21 mouse cellular contexts compared by ENCODE assay signal in the genomic region with DNA sequence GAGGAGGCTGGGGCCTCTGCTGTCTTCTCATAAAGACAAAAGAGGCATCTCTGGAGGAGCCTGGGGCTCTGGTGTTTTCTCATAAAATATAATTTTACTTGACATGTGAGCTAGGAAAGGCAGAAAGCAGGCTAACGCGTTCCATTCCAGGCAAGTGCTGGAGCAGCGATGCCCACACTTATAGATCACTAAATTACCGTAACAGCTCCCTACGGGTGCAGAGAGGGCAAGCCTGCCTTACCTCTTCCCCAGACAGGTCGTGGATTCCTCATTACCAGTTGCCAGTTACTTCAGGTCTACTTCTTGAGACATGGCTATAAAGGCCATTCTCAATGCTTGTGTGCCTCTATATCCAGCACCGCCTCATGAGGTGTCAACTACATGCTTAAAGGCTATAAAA.
DNase-seq lines count a peak whose midpoint lies in the region; ATAC-seq and TF ChIP-seq lines count a peak whose summit lies in the region.
"Had no signal": no experiment of that assay in that cellular context is flagged by ENCODE, and none has a peak within 500 bp of the region (broad histone marks: within the 10 kb centered on the region; RNA-seq: fewer than 3 reads in every experiment).

No protein-coding gene starts in this region.

- peaks cover 11% of the 10 kb centered on the region for H3K36me3 ChIP-seq in heart, adult 2 months (ENCODE audit: control insufficient read depth, insufficient read depth, low read length)
- 0 out of 2 replicates have a peak, but pooled peaks cover 6% of the 10 kb centered on the region for H3K36me3 ChIP-seq in hindbrain, postnatal 0 days (ENCODE audit: insufficient read depth, low read length)
- peaks cover 20% of the 10 kb centered on the region for H3K36me3 ChIP-seq in hindbrain, embryonic 10.5 days
- 0 out of 2 replicates have a peak, but pooled peaks cover 2% of the 10 kb centered on the region for H3K36me3 ChIP-seq in midbrain, embryonic 16.5 days (ENCODE audit: control insufficient read depth, insufficient read depth, low read length)
- no peaks in the 10 kb centered on the region for H3K36me3 ChIP-seq in midbrain, embryonic 11.5 days (ENCODE audit: control insufficient read depth, insufficient read depth, low read length)
- 0 out of 2 replicates have a peak, but pooled peaks cover 6% of the 10 kb centered on the region for H3K36me3 ChIP-seq in embryonic facial prominence, embryonic 14.5 days (ENCODE audit: control insufficient read depth, insufficient read depth, low read length)
- H3K36me3 ChIP-seq: midbrain, embryonic 15.5 days; neural tube, embryonic 12.5 days had no signal

- WGBS in heart, adult 2 months, result 96% methylated on average over 7 of the region's 7 CpGs
- WGBS in hindbrain, postnatal 0 days, result 63% methylated on average over 7 of the region's 7 CpGs
- WGBS in hindbrain, embryonic 10.5 days, result 90% methylated on average over 7 of the region's 7 CpGs
- WGBS in midbrain, embryonic 16.5 days, result 70% methylated on average over 7 of the region's 7 CpGs
- 92% methylated on average over 7 of the region's 7 CpGs for WGBS in midbrain, embryonic 11.5 days
- 68% methylated on average over 7 of the region's 7 CpGs for WGBS in embryonic facial prominence, embryonic 14.5 days

- TF ChIP-seq EP300 in heart, adult 2 months (IDR thresholded peaks at IDR 0.05; ENCODE audit: insufficient read depth, low read depth, low read length), result no peak

- no peak for TF ChIP-seq POLR2A in heart, adult 2 months (IDR thresholded peaks at IDR 0.05; ENCODE audit: insufficient read depth, low read depth, low read length)

- no peak overlapping the region for H3K9ac ChIP-seq in heart, adult 2 months (ENCODE audit: low read depth, low read length)
- no peak overlapping the region for H3K9ac ChIP-seq in hindbrain, postnatal 0 days (replicated peaks; ENCODE audit: low read length)
- H3K9ac ChIP-seq in midbrain, embryonic 16.5 days (ENCODE audit: low read depth, low read length), result no peak overlapping the region
- no peak overlapping the region for H3K9ac ChIP-seq in midbrain, embryonic 11.5 days (ENCODE audit: low read length)
- H3K9ac ChIP-seq in embryonic facial prominence, embryonic 14.5 days (ENCODE audit: low read depth, low read length), result no peak overlapping the region
- H3K9ac ChIP-seq: embryonic facial prominence, embryonic 12.5 days; midbrain, embryonic 15.5 days; neural tube, embryonic 12.5 days had no signal

- peaks cover 3% of the 10 kb centered on the region for H3K79me2 ChIP-seq in heart, adult 2 months (replicated peaks; ENCODE audit: control insufficient read depth, insufficient read depth, low read length)

- no peak overlapping the region for H3K4me2 ChIP-seq in hindbrain, postnatal 0 days (ENCODE audit: low read depth, low read length)
- no peak overlapping the region for H3K4me2 ChIP-seq in midbrain, embryonic 16.5 days (ENCODE audit: low read length)
- H3K4me2 ChIP-seq in midbrain, embryonic 11.5 days, result no peak overlapping the region
- no peak overlapping the region for H3K4me2 ChIP-seq in embryonic facial prominence, embryonic 14.5 days (ENCODE audit: low read depth, low read length)
- H3K4me2 ChIP-seq: embryonic facial prominence, embryonic 12.5 days; midbrain, embryonic 15.5 days; neural tube, embryonic 12.5 days had no signal

- H3K27me3 ChIP-seq in heart, adult 2 months (ENCODE audit: control insufficient read depth, insufficient read depth, low read length), result no peaks in the 10 kb centered on the region
- H3K27me3 ChIP-seq in hindbrain, postnatal 0 days (ENCODE audit: insufficient read depth, low read length), result no peaks in the 10 kb centered on the region
- no peaks in the 10 kb centered on the region for H3K27me3 ChIP-seq in hindbrain, embryonic 10.5 days (ENCODE audit: insufficient read depth, poor library complexity, severe bottlenecking)
- no peaks in the 10 kb centered on the region for H3K27me3 ChIP-seq in midbrain, embryonic 16.5 days (ENCODE audit: control insufficient read depth, insufficient read depth, low read depth, low read length)
- H3K27me3 ChIP-seq in midbrain, embryonic 11.5 days (ENCODE audit: control insufficient read depth, insufficient read depth, low read length), result no peaks in the 10 kb centered on the region
- no peaks in the 10 kb centered on the region for H3K27me3 ChIP-seq in embryonic facial prominence, embryonic 14.5 days (replicated peaks; ENCODE audit: control insufficient read depth, insufficient read depth, low read length)
- H3K27me3 ChIP-seq: embryonic facial prominence, embryonic 12.5 days; midbrain, embryonic 15.5 days; neural tube, embryonic 12.5 days; Patski had no signal

- DNase-seq in heart, adult 2 months, result no peak
- no peak for DNase-seq in heart, adult 9 months (ENCODE audit: low spot score in 2 of 2)
- no peak for DNase-seq in hindbrain, postnatal 0 days (ENCODE audit: low spot score)
- DNase-seq in hindbrain, embryonic 10.5 days (ENCODE audit: low spot score), result no peak
- DNase-seq in midbrain, embryonic 11.5 days (ENCODE audit: low spot score, missing footprints), result no peak
- no peak for DNase-seq in embryonic facial prominence, embryonic 14.5 days (ENCODE audit: low spot score)
- DNase-seq in kidney, postnatal 4 days, result no peak
- DNase-seq: B cell, adult 2 months; cerebellum, adult 11 months; cerebellum, postnatal 25 days; layer of hippocampus, adult 9-11 months; left cerebral cortex, postnatal 4 days; lung, adult 2 months; thymus, postnatal 14 days had no signal

- ATAC-seq in hindbrain, postnatal 0 days, result no peak
- no peak for ATAC-seq in midbrain, embryonic 16.5 days
- ATAC-seq in midbrain, embryonic 11.5 days (ENCODE audit: low FRiP score), result no peak
- no peak for ATAC-seq in embryonic facial prominence, embryonic 14.5 days (ENCODE audit: low read depth)
- ATAC-seq: midbrain, embryonic 15.5 days; Patski had no signal

- H3K4me1 ChIP-seq in heart, adult 2 months (ENCODE audit: control insufficient read depth, insufficient read depth, low read length), result peaks cover 15% of the 10 kb centered on the region
- 0 out of 2 replicates have a peak, but pooled peaks cover 3% of the 10 kb centered on the region for H3K4me1 ChIP-seq in hindbrain, postnatal 0 days (ENCODE audit: insufficient read depth, low read length)
- H3K4me1 ChIP-seq in hindbrain, embryonic 10.5 days (replicated peaks), result no peaks in the 10 kb centered on the region
- H3K4me1 ChIP-seq in midbrain, embryonic 16.5 days (ENCODE audit: control insufficient read depth, insufficient read depth, low read length), result no peaks in the 10 kb centered on the region; the same call in none of the 2 replicates
- H3K4me1 ChIP-seq in midbrain, embryonic 11.5 days (ENCODE audit: control insufficient read depth, insufficient read depth, low read length), result no peaks in the 10 kb centered on the region
- no peaks in the 10 kb centered on the region for H3K4me1 ChIP-seq in embryonic facial prominence, embryonic 14.5 days (ENCODE audit: control insufficient read depth, insufficient read depth, low read length)
- H3K4me1 ChIP-seq: forebrain, embryonic 10.5 days; midbrain, embryonic 15.5 days had no signal

- peak overlapping the region; percentile 54 for H3K27ac ChIP-seq in heart, adult 2 months
- H3K27ac ChIP-seq in hindbrain, postnatal 0 days, result peak overlapping the region; percentile 16; the same call in 1 of the 2 replicates
- no peak overlapping the region for H3K27ac ChIP-seq in hindbrain, embryonic 10.5 days
- peak overlapping the region; percentile 31; the same call in 1 of the 2 replicates for H3K27ac ChIP-seq in midbrain, embryonic 16.5 days (ENCODE audit: low read length)
- H3K27ac ChIP-seq in midbrain, embryonic 11.5 days (ENCODE audit: low read depth, low read length), result no peak overlapping the region
- H3K27ac ChIP-seq in embryonic facial prominence, embryonic 14.5 days (replicated peaks; ENCODE audit: low read depth, low read length), result peak overlapping the region; percentile 21; the same call in 1 of the 2 replicates
- H3K27ac ChIP-seq: embryonic facial prominence, embryonic 12.5 days; forebrain, embryonic 10.5 days; kidney, postnatal 0 days; midbrain, embryonic 15.5 days; neural tube, embryonic 12.5 days had no signal

- H3K4me3 ChIP-seq in heart, adult 2 months, result no peak overlapping the region
- no peak overlapping the region for H3K4me3 ChIP-seq in hindbrain, postnatal 0 days (ENCODE audit: low read length)
- H3K4me3 ChIP-seq in hindbrain, embryonic 10.5 days, result no peak overlapping the region
- no peak overlapping the region for H3K4me3 ChIP-seq in midbrain, embryonic 16.5 days (ENCODE audit: low read depth, low read length)
- no peak overlapping the region for H3K4me3 ChIP-seq in midbrain, embryonic 11.5 days (ENCODE audit: low read depth, low read length)
- H3K4me3 ChIP-seq in embryonic facial prominence, embryonic 14.5 days (ENCODE audit: low read depth, low read length), result no peak overlapping the region
- H3K4me3 ChIP-seq: embryonic facial prominence, embryonic 12.5 days; forebrain, embryonic 10.5 days; midbrain, embryonic 15.5 days; neural tube, embryonic 12.5 days had no signal

- H3K9me3 ChIP-seq in hindbrain, postnatal 0 days (ENCODE audit: low read length), result no peaks in the 10 kb centered on the region
- H3K9me3 ChIP-seq in hindbrain, embryonic 10.5 days, result no peaks in the 10 kb centered on the region
- no peaks in the 10 kb centered on the region for H3K9me3 ChIP-seq in midbrain, embryonic 16.5 days (replicated peaks; ENCODE audit: control insufficient read depth, low read length, poor library complexity, severe bottlenecking)
- H3K9me3 ChIP-seq in midbrain, embryonic 11.5 days (ENCODE audit: control insufficient read depth, low read length), result no peaks in the 10 kb centered on the region
- no peaks in the 10 kb centered on the region for H3K9me3 ChIP-seq in embryonic facial prominence, embryonic 14.5 days (ENCODE audit: control insufficient read depth, low read length)
- H3K9me3 ChIP-seq: embryonic facial prominence, embryonic 12.5 days; forebrain, embryonic 10.5 days; midbrain, embryonic 15.5 days; neural tube, embryonic 12.5 days had no signal

- no peak for TF ChIP-seq CTCF in heart, adult 2 months (IDR thresholded peaks at IDR 0.05)
- TF ChIP-seq CTCF in hindbrain, postnatal 0 days (IDR thresholded peaks at IDR 0.05; ENCODE audit: low read depth), result no peak

- intact Hi-C loops in heart, adult 2 months (cut with DNase I), result no loop called here

Comparison
In these comparisons a context has a peak if more than half of its experiments do, and no peak if none do; other contexts are left out.
1. H3K27ac ChIP-seq: peak in heart, adult 2 months (single experiment), hindbrain, postnatal 0 days (single experiment), midbrain, embryonic 16.5 days (single experiment) and embryonic facial prominence, embryonic 14.5 days (single experiment); none in hindbrain, embryonic 10.5 days (single experiment) and midbrain, embryonic 11.5 days (single experiment).